Mouse (Mus musculus): ENCODE data around the gene Spaca6.

GRCm38 (mm10) chr17:17839276-17839675 lies 12.3 kb downstream of the Spaca6 start:
- TF ChIP-seq CTCF (IDR thresholded peaks at IDR 0.05; ENCODE audit: low read depth, low read length) (no peak), POLR2A (IDR thresholded peaks at IDR 0.05; ENCODE audit: borderline replicate concordance, low read depth, low read length) (no peak)

Data from bone marrow macrophage, adult 2 months (primary cell).